Mouse (Mus musculus) intestine, embryonic 15.5 days (tissue): Measurements from ENCODE around the gene Gas7. TPM values are rescaled to one million over a fixed set of nuclear protein-coding genes. Genes with fewer than 3 reads are reported as not detected.

Source experiments
- ATAC-seq: fragments of 200-750 bp; cut with Nextera tagmentation; 2 replicates; pipeline ENCODE4 v1.8.0; 2017; ENCODE audit warnings: moderate TSS enrichment, moderate library complexity
- H3K27ac ChIP-seq: fragments of 300-500 bp; sonication (generic); 2 replicates; pipeline ENCODE4 v1.5.1; 2015; ENCODE audit warnings: mild to moderate bottlenecking, inconsistent platforms
- H3K27me3 ChIP-seq: fragments of 300-500 bp; sonication (generic); replicated peaks from 2 replicates; pipeline ENCODE4 v1.6.1; 2015; ENCODE audit warnings: inconsistent platforms
- H3K36me3 ChIP-seq: fragments of 300-500 bp; sonication (generic); 2 replicates; pipeline ENCODE4 v1.6.1; 2015; ENCODE audit warnings: inconsistent platforms
- H3K4me1 ChIP-seq: fragments of 300-500 bp; sonication (generic); replicated peaks from 2 replicates; pipeline ENCODE4 v1.6.1; 2015; ENCODE audit warnings: inconsistent platforms
- H3K4me2 ChIP-seq: fragments of 300-500 bp; sonication (generic); replicated peaks from 2 replicates; pipeline ENCODE4 v1.6.1; 2015; ENCODE audit warnings: mild to moderate bottlenecking, inconsistent platforms
- H3K4me3 ChIP-seq: fragments of 300-500 bp; sonication (generic); replicated peaks from 2 replicates; pipeline ENCODE4 v1.5.1; 2015; ENCODE audit warnings: inconsistent platforms
- H3K9ac ChIP-seq: fragments of 300-500 bp; sonication (generic); 2 replicates; pipeline ENCODE4 v1.6.1; 2015; ENCODE audit warnings: inconsistent platforms
- H3K9me3 ChIP-seq: fragments of 300-500 bp; sonication (generic); 2 replicates; pipeline ENCODE4 v1.6.1; 2016; ENCODE audit warnings: inconsistent platforms
- WGBS: fragments of 180-500 bp; shearing (Covaris S2); methylation state at CpG from one replicate; pipeline ENCODE4 v1.1.7; 2015; 5-methylcytosine and 5-hydroxymethylcytosine counted together
- polyA plus RNA-seq: library from polyadenylated mRNA; unstranded; fragments of >200 nt; fragmentation: Nextera tagmentation; extraction: Ambion mirVana; gene quantifications from 2 replicates; pipeline ENCODE4 v1.2.1, GENCODE M21; 2015

Gene Gas7
- polyA plus RNA-seq, 1 experiment from 2014 or later = 10.4 TPM

GRCm38 (mm10) chr11:67501468-67502244 lies 46.4 kb downstream of the Gas7 start:
- Histone ChIP-seq H3K4me1 (no peaks in the 10 kb centered on the region), H3K36me3 (no peaks in the 10 kb centered on the region), H3K27me3 (no peaks in the 10 kb centered on the region), H3K9ac (no peak overlapping the region), H3K4me2 (no peak overlapping the region), H3K9me3 (no peaks in the 10 kb centered on the region), H3K27ac (no peak overlapping the region), H3K4me3 (no peak overlapping the region)
- 77% methylated on average over 7 of the region's 7 CpGs for WGBS
- no peak for ATAC-seq

GRCm38 (mm10) chr11:67509219-67509876 lies 54.1 kb downstream of the Gas7 start:
- no peaks in the 10 kb centered on the region for H3K27me3 ChIP-seq
- 80% methylated on average over 1 of the region's 1 CpGs for WGBS
- H3K9me3 ChIP-seq = no peaks in the 10 kb centered on the region
- no peak overlapping the region for H3K4me2 ChIP-seq
- no peak overlapping the region for H3K27ac ChIP-seq
- no peak for ATAC-seq
- no peaks in the 10 kb centered on the region for H3K4me1 ChIP-seq
- no peak overlapping the region for H3K4me3 ChIP-seq
- no peak overlapping the region for H3K9ac ChIP-seq
- H3K36me3 ChIP-seq = no peaks in the 10 kb centered on the region

- Histone ChIP-seq H3K27me3 (no peaks in the 10 kb centered on the region), H3K27ac (no peak overlapping the region), H3K4me3 (no peak overlapping the region), H3K9ac (no peak overlapping the region), H3K36me3 (no peaks in the 10 kb centered on the region), H3K9me3 (no peaks in the 10 kb centered on the region), H3K4me2 (no peak overlapping the region), H3K4me1 (peaks cover 8% of the 10 kb centered on the region; the same call in 1 of the 2 replicates)
- no peak for ATAC-seq
- WGBS = 85% methylated on average over 4 of the region's 4 CpGs
Measured at GRCm38 (mm10) chr11:67510831-67511230, 55.6 kb downstream of the Gas7 start.

- peaks cover 12% of the 10 kb centered on the region; the same call in 1 of the 2 replicates for H3K4me1 ChIP-seq
- no peak overlapping the region for H3K27ac ChIP-seq
- no peak overlapping the region for H3K9ac ChIP-seq
- no peaks in the 10 kb centered on the region for H3K36me3 ChIP-seq
- ATAC-seq = no peak
- H3K9me3 ChIP-seq = no peaks in the 10 kb centered on the region
- WGBS = 90% methylated on average over 4 of the region's 4 CpGs
- no peak overlapping the region for H3K4me2 ChIP-seq
- no peak overlapping the region for H3K4me3 ChIP-seq
- no peaks in the 10 kb centered on the region for H3K27me3 ChIP-seq
Measured at GRCm38 (mm10) chr11:67513001-67513400, 57.8 kb downstream of the Gas7 start.

- Histone ChIP-seq H3K4me1 (peaks cover 12% of the 10 kb centered on the region; the same call in 1 of the 2 replicates), H3K4me2 (no peak overlapping the region), H3K9ac (no peak overlapping the region), H3K4me3 (no peak overlapping the region), H3K9me3 (no peaks in the 10 kb centered on the region), H3K27ac (no peak overlapping the region), H3K27me3 (no peaks in the 10 kb centered on the region), H3K36me3 (no peaks in the 10 kb centered on the region)
- WGBS = 87% methylated on average over 8 of the region's 8 CpGs
- ATAC-seq = no peak
Measured at GRCm38 (mm10) chr11:67514401-67514800, 59.2 kb downstream of the Gas7 start.

- H3K27ac ChIP-seq = peak overlapping the region; percentile 71
- 26% methylated on average over 5 of the region's 5 CpGs for WGBS
- H3K36me3 ChIP-seq = no peaks in the 10 kb centered on the region
- no peaks in the 10 kb centered on the region for H3K27me3 ChIP-seq
- no peak overlapping the region for H3K4me2 ChIP-seq
- no peaks in the 10 kb centered on the region for H3K9me3 ChIP-seq
- H3K4me1 ChIP-seq = peaks cover 12% of the 10 kb centered on the region; the same call in 1 of the 2 replicates
- ATAC-seq = peak; percentile 67
- no peak overlapping the region for H3K9ac ChIP-seq
- no peak overlapping the region for H3K4me3 ChIP-seq
Measured at GRCm38 (mm10) chr11:67515020-67515911, 60.0 kb downstream of the Gas7 start.

- no peak for ATAC-seq
- H3K27me3 ChIP-seq = no peaks in the 10 kb centered on the region
- H3K9me3 ChIP-seq = no peaks in the 10 kb centered on the region
- peak overlapping the region; percentile 71; the same call in 1 of the 2 replicates for H3K27ac ChIP-seq
- H3K4me3 ChIP-seq = no peak overlapping the region
- WGBS = 54% methylated on average over 3 of the region's 3 CpGs
- H3K9ac ChIP-seq = no peak overlapping the region
- no peaks in the 10 kb centered on the region for H3K36me3 ChIP-seq
- peaks cover 12% of the 10 kb centered on the region; the same call in 1 of the 2 replicates for H3K4me1 ChIP-seq
- H3K4me2 ChIP-seq = no peak overlapping the region
Measured at GRCm38 (mm10) chr11:67515912-67516305, 60.7 kb downstream of the Gas7 start.

GRCm38 (mm10) chr11:67517748-67518147 lies 62.5 kb downstream of the Gas7 start:
- Histone ChIP-seq H3K36me3 (no peaks in the 10 kb centered on the region), H3K4me1 (peaks cover 12% of the 10 kb centered on the region; the same call in 1 of the 2 replicates), H3K27me3 (no peaks in the 10 kb centered on the region), H3K9ac (no peak overlapping the region), H3K4me3 (no peak overlapping the region), H3K4me2 (no peak overlapping the region), H3K27ac (no peak overlapping the region), H3K9me3 (no peaks in the 10 kb centered on the region)
- 64% methylated on average over 2 of the region's 2 CpGs for WGBS
- no peak for ATAC-seq

- H3K27ac ChIP-seq = no peak overlapping the region
- 81% methylated on average over 8 of the region's 8 CpGs for WGBS
- H3K4me1 ChIP-seq = peaks cover 16% of the 10 kb centered on the region
- no peak for ATAC-seq
- no peak overlapping the region for H3K9ac ChIP-seq
- no peaks in the 10 kb centered on the region for H3K36me3 ChIP-seq
- no peaks in the 10 kb centered on the region for H3K27me3 ChIP-seq
- H3K9me3 ChIP-seq = no peaks in the 10 kb centered on the region
- no peak overlapping the region for H3K4me3 ChIP-seq
- H3K4me2 ChIP-seq = no peak overlapping the region
Measured at GRCm38 (mm10) chr11:67518985-67519384, 63.7 kb downstream of the Gas7 start.

- ATAC-seq = no peak
- Histone ChIP-seq H3K36me3 (no peaks in the 10 kb centered on the region), H3K4me2 (no peak overlapping the region), H3K4me3 (no peak overlapping the region), H3K27me3 (no peaks in the 10 kb centered on the region), H3K27ac (no peak overlapping the region), H3K9me3 (no peaks in the 10 kb centered on the region), H3K4me1 (peaks cover 23% of the 10 kb centered on the region), H3K9ac (no peak overlapping the region)
- WGBS = 90% methylated on average over 2 of the region's 2 CpGs
Measured at GRCm38 (mm10) chr11:67522671-67523070, 67.4 kb downstream of the Gas7 start.

GRCm38 (mm10) chr11:67523806-67524205 lies 68.6 kb downstream of the Gas7 start:
- Histone ChIP-seq H3K4me1 (peaks cover 23% of the 10 kb centered on the region), H3K4me2 (no peak overlapping the region), H3K4me3 (no peak overlapping the region), H3K36me3 (no peaks in the 10 kb centered on the region), H3K27me3 (no peaks in the 10 kb centered on the region), H3K27ac (0 out of 2 replicates have a peak overlapping the region, but pooled peaks have one; percentile 48), H3K9ac (no peak overlapping the region), H3K9me3 (no peaks in the 10 kb centered on the region)
- WGBS = 19% methylated on average over 3 of the region's 3 CpGs
- ATAC-seq = no peak

- Histone ChIP-seq H3K9me3 (no peaks in the 10 kb centered on the region), H3K4me1 (peaks cover 23% of the 10 kb centered on the region), H3K4me2 (no peak overlapping the region), H3K36me3 (no peaks in the 10 kb centered on the region), H3K9ac (no peak overlapping the region), H3K27me3 (no peaks in the 10 kb centered on the region), H3K27ac (0 out of 2 replicates have a peak overlapping the region, but pooled peaks have one; percentile 27), H3K4me3 (no peak overlapping the region)
- no peak for ATAC-seq
- WGBS = 32% methylated on average over 2 of the region's 2 CpGs
Measured at GRCm38 (mm10) chr11:67524731-67525130, 69.5 kb downstream of the Gas7 start.
